Mouse (Mus musculus): ENCODE results near the gene Hspg2.

DNA sequence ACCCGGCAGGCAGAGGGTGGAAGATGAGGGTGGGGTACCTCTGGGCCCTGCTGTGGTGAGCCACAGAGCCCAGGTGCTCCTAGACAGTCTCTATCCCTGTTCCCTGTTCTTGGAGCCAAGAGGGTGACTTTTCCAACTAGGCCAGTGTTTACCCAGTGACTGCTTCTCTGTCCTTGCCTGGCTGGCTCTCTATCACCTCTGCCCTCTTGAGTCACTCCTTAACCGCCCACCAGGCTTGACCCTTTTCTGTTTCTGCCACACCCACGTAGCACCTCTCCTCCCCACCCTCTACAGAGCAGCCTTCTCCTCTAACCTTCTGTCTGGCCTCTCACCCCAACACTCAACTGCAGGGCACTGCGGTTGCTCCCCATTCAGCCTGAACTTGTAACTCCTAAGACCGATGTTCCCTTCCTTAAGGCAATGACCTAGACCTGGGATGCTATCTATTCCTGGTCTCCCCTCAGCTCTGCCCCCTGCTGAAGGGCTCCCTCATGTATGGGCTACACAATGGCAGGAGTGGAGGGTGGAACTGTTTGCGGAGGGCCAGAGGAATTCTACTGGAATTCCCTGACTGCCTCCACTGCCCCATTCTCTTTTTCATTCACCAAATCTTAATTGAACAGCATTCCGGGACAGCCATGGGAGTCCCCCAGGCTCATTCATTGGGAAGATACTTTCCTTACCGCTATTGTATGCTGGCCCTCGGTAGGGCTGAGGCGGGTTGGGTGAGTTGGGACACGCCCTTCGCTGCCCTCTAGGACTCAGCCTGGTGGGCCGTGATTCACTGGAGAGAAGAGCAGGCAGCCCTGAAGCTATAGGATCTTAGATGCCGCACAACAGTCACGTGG lies 1.5 kb downstream of the Hspg2 start:
- TF ChIP-seq ZNF384 (IDR thresholded peaks at IDR 0.05; ENCODE audit: low read depth, low read length) (no peak), MAFK (IDR thresholded peaks at IDR 0.05; ENCODE audit: insufficient read depth, low read depth, low read length) (no peak)

All from ES-E14 (cell line).